Mouse (Mus musculus) liver, embryonic 15.5 days (tissue): Measurements from ENCODE around the gene Camk1g. TPM values are rescaled to one million over a fixed set of nuclear protein-coding genes. Genes with fewer than 3 reads are reported as not detected.

Source experiments
- ATAC-seq: fragments of 200-750 bp; cut with Nextera tagmentation; 2 replicates; pipeline ENCODE4 v1.8.0; 2017; ENCODE audit warnings: moderate number of reproducible peaks, mild to moderate bottlenecking, moderate library complexity; ENCODE audit not compliant: insufficient read depth
- H3K27ac ChIP-seq: fragments of 300-500 bp; sonication (generic); replicated peaks from 2 replicates; pipeline ENCODE4 v1.5.1; 2015; ENCODE audit warnings: mild to moderate bottlenecking, inconsistent platforms
- H3K27me3 ChIP-seq: fragments of 300-500 bp; sonication (generic); 2 replicates; pipeline ENCODE4 v1.6.1; 2015; ENCODE audit warnings: mild to moderate bottlenecking, inconsistent platforms
- H3K36me3 ChIP-seq: fragments of 300-500 bp; sonication (generic); replicated peaks from 2 replicates; pipeline ENCODE4 v1.6.1; 2015; ENCODE audit warnings: moderate library complexity, mild to moderate bottlenecking, inconsistent platforms
- H3K4me1 ChIP-seq: fragments of 300-500 bp; sonication (generic); replicated peaks from 2 replicates; pipeline ENCODE4 v1.6.1; 2015; ENCODE audit warnings: inconsistent platforms
- H3K4me2 ChIP-seq: fragments of 300-500 bp; sonication (generic); 2 replicates; pipeline ENCODE4 v1.6.1; 2015; ENCODE audit warnings: moderate library complexity, mild to moderate bottlenecking, inconsistent platforms
- H3K4me3 ChIP-seq: fragments of 300-500 bp; sonication (generic); replicated peaks from 2 replicates; pipeline ENCODE4 v1.5.1; 2015; ENCODE audit warnings: mild to moderate bottlenecking, inconsistent platforms
- H3K9ac ChIP-seq: fragments of 300-500 bp; sonication (generic); 2 replicates; pipeline ENCODE4 v1.6.1; 2015; ENCODE audit warnings: moderate library complexity, mild to moderate bottlenecking, inconsistent platforms
- H3K9me3 ChIP-seq: fragments of 300-500 bp; sonication (generic); replicated peaks from 2 replicates; pipeline ENCODE4 v1.6.1; 2016; ENCODE audit warnings: inconsistent platforms
- WGBS: fragments of 180-500 bp; shearing (Covaris S2); methylation state at CpG from one replicate; pipeline ENCODE4 v1.1.7; 2015; ENCODE audit warnings: mixed read lengths; ENCODE audit not compliant: insufficient replicate concordance; 5-methylcytosine and 5-hydroxymethylcytosine counted together
- polyA plus RNA-seq: library from polyadenylated mRNA; unstranded; fragments of >200 nt; fragmentation: Nextera tagmentation; extraction: Ambion mirVana; gene quantifications from 2 replicates; pipeline ENCODE4 v1.2.1, GENCODE M21; 2015

Camk1g gene
- polyA plus RNA-seq, 1 experiment from 2014 or later, result 0.41 TPM

DNA sequence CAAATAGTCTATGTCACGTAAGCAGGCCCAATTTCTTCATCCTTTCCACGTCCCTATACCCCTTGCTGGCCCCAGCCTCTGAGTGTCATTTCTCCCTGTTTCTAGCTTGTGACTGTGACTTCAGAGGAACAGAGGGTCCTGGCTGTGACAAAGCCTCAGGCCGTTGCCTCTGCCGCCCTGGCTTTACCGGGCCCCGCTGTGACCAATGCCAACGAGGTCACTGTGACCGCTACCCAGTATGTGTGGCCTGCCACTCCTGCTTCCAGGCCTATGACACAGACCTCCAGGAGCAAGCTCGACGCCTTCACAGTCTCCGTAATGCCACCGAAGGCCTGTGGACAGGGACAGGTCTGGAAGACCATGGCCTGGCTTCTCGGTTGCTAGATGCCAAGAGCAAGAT, 38.1 kb downstream of the Camk1g start:
- H3K9ac ChIP-seq, result no peak overlapping the region
- ATAC-seq, result no peak
- no peaks in the 10 kb centered on the region; the same call in 1 of the 2 replicates for H3K4me1 ChIP-seq
- H3K27ac ChIP-seq, result no peak overlapping the region
- no peaks in the 10 kb centered on the region for H3K27me3 ChIP-seq
- WGBS, result 69% methylated on average over 13 of the region's 13 CpGs
- H3K9me3 ChIP-seq, result no peaks in the 10 kb centered on the region
- no peak overlapping the region for H3K4me3 ChIP-seq
- no peak overlapping the region for H3K4me2 ChIP-seq
- no peaks in the 10 kb centered on the region for H3K36me3 ChIP-seq

DNA sequence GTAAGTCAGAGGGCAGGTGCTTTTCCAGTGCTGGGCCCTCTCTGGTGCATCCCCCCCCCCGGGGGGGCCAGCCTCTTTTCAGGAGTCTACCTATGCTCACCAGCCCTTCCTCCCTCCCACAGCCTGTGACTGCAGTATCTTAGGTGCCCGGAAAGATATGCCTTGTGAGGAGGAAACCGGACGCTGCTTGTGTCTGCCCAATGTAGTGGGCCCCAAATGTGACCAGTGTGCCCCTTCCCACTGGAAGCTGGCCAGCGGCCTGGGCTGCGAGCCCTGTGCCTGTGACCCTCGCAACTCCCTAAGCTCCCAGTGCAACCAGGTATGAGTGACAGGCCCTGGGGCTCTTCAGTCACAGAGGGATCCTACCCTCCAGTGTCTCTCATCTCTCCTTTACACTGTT, 39.5 kb downstream of the Camk1g start:
- no peak overlapping the region for H3K4me3 ChIP-seq
- ATAC-seq, result no peak
- H3K4me1 ChIP-seq, result no peaks in the 10 kb centered on the region; the same call in 1 of the 2 replicates
- H3K9ac ChIP-seq, result no peak overlapping the region
- WGBS, result 61% methylated on average over 7 of the region's 7 CpGs
- no peaks in the 10 kb centered on the region for H3K36me3 ChIP-seq
- H3K9me3 ChIP-seq, result no peaks in the 10 kb centered on the region
- no peak overlapping the region for H3K4me2 ChIP-seq
- no peak overlapping the region for H3K27ac ChIP-seq
- H3K27me3 ChIP-seq, result no peaks in the 10 kb centered on the region

DNA sequence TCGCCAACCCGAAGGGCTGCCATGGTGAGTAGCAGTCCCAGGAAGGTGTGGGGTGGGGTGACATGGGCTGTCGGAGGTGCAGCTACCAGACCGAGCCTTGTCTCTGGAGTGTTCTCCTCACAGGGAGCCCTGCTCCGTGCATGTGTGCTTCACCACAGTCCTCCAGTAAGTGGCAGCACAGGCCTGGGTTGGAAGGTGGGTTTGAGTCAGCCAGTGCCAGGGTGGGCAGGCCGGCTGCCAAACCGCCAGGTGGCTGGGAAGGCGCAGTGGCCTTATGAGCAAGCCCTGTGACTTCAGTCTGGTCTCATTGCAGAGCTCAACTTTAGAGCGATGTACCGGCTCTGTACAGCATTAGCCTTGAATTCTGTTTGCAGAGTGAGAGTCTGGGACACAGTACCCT, 39.9 kb downstream of the Camk1g start:
- Histone ChIP-seq H3K4me2 (no peak overlapping the region), H3K4me1 (no peaks in the 10 kb centered on the region; the same call in 1 of the 2 replicates), H3K27me3 (no peaks in the 10 kb centered on the region), H3K27ac (no peak overlapping the region), H3K36me3 (no peaks in the 10 kb centered on the region), H3K9me3 (no peaks in the 10 kb centered on the region), H3K9ac (no peak overlapping the region), H3K4me3 (no peak overlapping the region)
- WGBS, result 45% methylated on average over 10 of the region's 10 CpGs
- ATAC-seq, result peak; percentile 17

DNA sequence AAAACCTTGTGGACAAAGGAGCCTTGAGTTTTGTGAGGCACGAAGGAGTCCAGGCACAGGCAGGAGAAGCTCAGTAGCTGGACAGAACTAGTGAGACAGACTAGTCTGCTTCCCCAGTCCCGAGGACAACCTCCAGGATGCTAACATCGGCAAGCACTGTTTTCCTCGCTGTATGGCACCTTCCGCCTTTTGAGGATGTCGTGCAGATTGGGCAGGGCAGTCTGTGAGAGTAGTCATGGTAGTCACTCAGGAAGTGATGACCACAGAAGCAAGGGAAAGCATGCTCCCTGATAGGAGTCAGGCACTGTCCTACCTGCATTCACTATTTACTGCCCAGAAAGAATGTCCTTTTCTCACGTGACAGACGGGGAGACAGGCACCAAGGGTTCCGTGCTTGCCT, 40.5 kb downstream of the Camk1g start:
- 61% methylated on average over 9 of the region's 9 CpGs for WGBS
- Histone ChIP-seq H3K36me3 (no peaks in the 10 kb centered on the region), H3K9ac (no peak overlapping the region), H3K4me1 (no peaks in the 10 kb centered on the region; the same call in 1 of the 2 replicates), H3K4me3 (no peak overlapping the region), H3K27me3 (no peaks in the 10 kb centered on the region), H3K4me2 (no peak overlapping the region), H3K9me3 (no peaks in the 10 kb centered on the region), H3K27ac (no peak overlapping the region)
- ATAC-seq, result no peak

DNA sequence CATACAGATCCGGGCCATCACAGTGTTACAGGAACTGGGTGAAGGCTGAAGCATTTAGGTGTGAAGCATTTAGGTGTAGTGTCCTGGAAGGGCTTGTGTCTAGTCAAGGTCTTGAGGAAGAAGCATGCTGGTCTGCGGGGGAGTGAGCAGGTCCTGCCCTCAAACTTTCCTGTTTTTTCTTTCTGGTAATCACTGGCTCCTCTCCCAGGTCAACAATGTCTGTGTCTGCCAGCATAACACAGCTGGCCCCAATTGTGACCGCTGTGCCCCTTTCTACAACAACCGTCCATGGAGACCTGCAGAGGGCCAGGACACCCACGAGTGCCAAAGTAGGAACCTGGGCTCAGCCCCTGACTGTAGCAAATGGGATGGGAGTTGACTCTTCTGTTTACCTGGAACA, 42.4 kb downstream of the Camk1g start:
- 49% methylated on average over 5 of the region's 5 CpGs for WGBS
- no peak overlapping the region for H3K27ac ChIP-seq
- no peaks in the 10 kb centered on the region for H3K36me3 ChIP-seq
- H3K27me3 ChIP-seq, result no peaks in the 10 kb centered on the region
- H3K4me1 ChIP-seq, result no peaks in the 10 kb centered on the region; the same call in 1 of the 2 replicates
- H3K9me3 ChIP-seq, result no peaks in the 10 kb centered on the region
- H3K4me2 ChIP-seq, result no peak overlapping the region
- no peak overlapping the region for H3K9ac ChIP-seq
- H3K4me3 ChIP-seq, result no peak overlapping the region
- no peak for ATAC-seq

DNA sequence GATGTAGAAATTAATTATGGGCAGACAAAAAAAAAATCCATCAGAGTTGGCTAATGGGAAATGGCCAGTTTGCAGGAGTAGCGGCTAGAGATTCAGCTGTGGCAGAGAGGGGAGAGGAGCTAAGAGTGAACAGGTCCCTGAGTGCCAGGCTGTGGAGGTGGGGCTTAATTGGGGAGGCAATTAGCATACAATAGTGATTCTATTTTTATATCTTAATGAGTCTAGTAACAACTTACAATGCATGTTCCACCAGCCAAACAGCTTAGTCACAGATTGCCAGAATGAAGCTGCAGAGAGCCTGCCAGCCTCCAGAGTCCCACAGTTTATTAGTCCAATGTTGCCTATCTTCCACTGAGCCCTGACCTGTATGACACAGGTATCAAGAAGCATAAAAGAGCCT, 42.9 kb downstream of the Camk1g start:
- no peaks in the 10 kb centered on the region for H3K9me3 ChIP-seq
- 60% methylated on average over 1 of the region's 1 CpGs for WGBS
- H3K27me3 ChIP-seq, result no peaks in the 10 kb centered on the region
- H3K36me3 ChIP-seq, result no peaks in the 10 kb centered on the region
- H3K4me2 ChIP-seq, result peak overlapping the region; percentile 16; the same call in 1 of the 2 replicates
- no peak overlapping the region for H3K9ac ChIP-seq
- no peak overlapping the region for H3K27ac ChIP-seq
- no peak for ATAC-seq
- no peaks in the 10 kb centered on the region; the same call in 1 of the 2 replicates for H3K4me1 ChIP-seq
- H3K4me3 ChIP-seq, result no peak overlapping the region

DNA sequence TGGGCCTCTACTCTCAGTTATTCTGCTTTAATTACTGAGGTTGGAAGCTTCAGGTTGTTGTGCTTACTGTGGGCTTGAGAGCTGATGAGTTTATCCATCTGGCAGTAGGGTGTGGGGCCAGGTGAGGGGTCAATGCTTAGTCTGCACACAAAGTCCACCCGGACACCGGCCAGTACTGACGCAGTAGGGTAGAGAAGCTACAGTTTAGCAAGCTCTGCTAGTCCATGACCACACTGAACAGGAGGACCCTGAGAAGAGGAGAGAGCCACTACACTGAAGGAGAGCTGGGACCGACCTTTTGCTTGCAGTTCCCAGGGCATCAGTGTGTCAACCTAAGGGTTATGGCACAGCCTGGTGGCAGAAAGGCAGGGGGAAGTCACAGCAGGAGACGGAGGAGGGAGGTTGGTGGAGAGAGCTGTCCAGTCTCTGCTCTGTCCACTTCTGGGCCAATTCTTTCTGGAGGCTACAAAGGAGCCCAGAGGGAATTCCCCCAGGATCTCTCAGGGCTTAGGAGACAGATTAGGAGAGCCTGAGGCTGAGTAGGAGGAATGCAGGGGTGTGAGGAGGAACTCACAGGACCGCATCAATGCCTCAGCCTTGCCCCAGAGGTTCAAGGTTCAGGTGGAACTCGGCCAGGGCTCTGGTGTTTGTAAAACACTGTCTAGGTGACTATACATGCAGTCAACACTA, 43.5 kb downstream of the Camk1g start:
- Histone ChIP-seq H3K4me2 (peak overlapping the region; percentile 16; the same call in 1 of the 2 replicates), H3K4me1 (no peaks in the 10 kb centered on the region; the same call in 1 of the 2 replicates), H3K27me3 (no peaks in the 10 kb centered on the region), H3K4me3 (no peak overlapping the region), H3K9ac (no peak overlapping the region), H3K9me3 (no peaks in the 10 kb centered on the region), H3K27ac (peak overlapping the region; percentile 69), H3K36me3 (no peaks in the 10 kb centered on the region)
- peak; percentile 74 for ATAC-seq
- 49% methylated on average over 7 of the region's 7 CpGs for WGBS

DNA sequence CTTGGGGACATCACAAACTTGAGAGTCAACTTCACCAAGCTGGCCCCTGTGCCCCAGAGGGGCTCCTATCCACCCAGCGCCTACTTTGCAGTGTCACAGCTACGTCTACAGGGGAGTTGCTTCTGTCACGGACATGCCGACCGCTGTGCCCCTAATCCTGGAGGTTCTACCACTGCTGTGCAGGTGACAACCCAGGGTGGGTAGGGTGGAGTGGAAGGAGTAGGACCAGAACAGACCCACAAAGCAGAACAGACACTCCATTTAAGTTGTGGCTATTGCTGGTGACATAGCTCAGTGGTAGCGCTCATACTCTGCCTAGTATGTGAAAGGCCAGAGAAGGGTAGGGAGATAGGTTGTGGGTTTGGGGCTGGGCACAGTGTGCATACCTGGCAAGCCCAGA, 44.2 kb downstream of the Camk1g start:
- Histone ChIP-seq H3K27ac (no peak overlapping the region; the same call in 1 of the 2 replicates), H3K9me3 (no peaks in the 10 kb centered on the region), H3K36me3 (no peaks in the 10 kb centered on the region), H3K4me2 (no peak overlapping the region), H3K4me3 (no peak overlapping the region), H3K9ac (no peak overlapping the region), H3K27me3 (no peaks in the 10 kb centered on the region), H3K4me1 (no peaks in the 10 kb centered on the region; the same call in 1 of the 2 replicates)
- WGBS, result 75% methylated on average over 6 of the region's 6 CpGs
- ATAC-seq, result no peak

DNA sequence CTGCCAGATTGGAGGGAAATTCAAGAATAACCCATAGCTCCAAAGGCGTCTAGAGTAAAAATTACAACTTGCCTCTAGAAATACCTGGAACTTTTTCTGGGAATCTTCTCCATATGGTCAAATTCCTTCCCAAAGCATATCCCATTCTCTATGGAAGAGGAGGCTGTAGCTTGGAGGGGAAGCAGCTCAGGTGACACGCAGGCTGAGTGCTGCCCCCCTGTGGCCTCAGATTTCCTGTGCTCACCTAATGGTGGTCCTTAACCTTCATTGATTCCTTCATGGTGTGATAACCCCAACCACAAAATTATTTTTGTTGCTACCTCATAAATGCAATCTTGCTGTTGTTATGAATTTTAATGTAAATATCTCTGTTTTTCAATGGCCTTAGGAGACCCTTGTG, 45.9 kb downstream of the Camk1g start:
- H3K27me3 ChIP-seq, result no peaks in the 10 kb centered on the region
- no peak overlapping the region for H3K9ac ChIP-seq
- H3K4me1 ChIP-seq, result no peaks in the 10 kb centered on the region
- H3K36me3 ChIP-seq, result no peaks in the 10 kb centered on the region
- H3K4me3 ChIP-seq, result no peak overlapping the region
- no peaks in the 10 kb centered on the region for H3K9me3 ChIP-seq
- 36% methylated on average over 2 of the region's 2 CpGs for WGBS
- no peak for ATAC-seq
- H3K27ac ChIP-seq, result no peak overlapping the region
- H3K4me2 ChIP-seq, result no peak overlapping the region

DNA sequence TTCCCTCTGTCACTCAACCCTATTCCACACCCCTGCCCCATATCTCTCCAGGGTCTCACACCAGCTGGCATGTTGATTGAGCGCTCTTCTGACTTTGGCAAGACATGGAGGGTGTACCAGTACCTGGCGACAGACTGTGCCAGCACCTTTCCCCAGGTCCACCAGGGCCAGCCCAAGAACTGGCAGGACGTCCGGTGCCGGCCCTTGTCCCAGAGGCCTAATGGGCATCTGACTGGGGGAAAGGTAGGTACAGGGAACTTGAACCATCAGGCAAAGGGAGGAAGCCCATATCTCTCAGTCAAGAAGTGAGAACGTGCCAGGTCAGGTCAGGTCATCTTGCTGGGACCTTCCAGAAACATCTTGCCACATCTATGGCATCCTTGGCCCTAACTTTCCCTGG, 46.4 kb downstream of the Camk1g start:
- H3K4me1 ChIP-seq, result no peaks in the 10 kb centered on the region
- no peaks in the 10 kb centered on the region for H3K27me3 ChIP-seq
- H3K4me3 ChIP-seq, result no peak overlapping the region
- ATAC-seq, result no peak
- WGBS, result 66% methylated on average over 6 of the region's 6 CpGs
- H3K9ac ChIP-seq, result no peak overlapping the region
- no peak overlapping the region for H3K4me2 ChIP-seq
- H3K36me3 ChIP-seq, result no peaks in the 10 kb centered on the region
- H3K9me3 ChIP-seq, result no peaks in the 10 kb centered on the region
- no peak overlapping the region for H3K27ac ChIP-seq

DNA sequence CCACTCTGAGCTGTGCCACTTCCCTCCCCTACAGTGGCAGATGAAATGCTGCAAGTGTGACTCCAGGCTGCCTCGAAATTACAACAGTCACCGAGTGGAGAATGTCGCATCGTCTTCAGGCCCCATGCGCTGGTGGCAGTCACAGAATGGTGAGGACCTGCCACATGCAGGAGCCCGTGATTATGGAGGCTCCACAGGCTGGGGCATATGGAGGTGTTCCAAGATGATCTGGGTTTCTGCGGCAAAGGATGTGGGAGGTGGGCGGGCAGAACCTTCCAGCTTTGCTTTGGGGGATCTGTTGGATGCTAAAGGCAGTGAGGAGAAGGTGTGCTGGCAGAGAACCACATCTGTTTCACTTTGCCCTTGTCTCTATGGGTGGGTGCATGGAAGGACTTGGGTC, 49.7 kb downstream of the Camk1g start:
- 66% methylated on average over 8 of the region's 8 CpGs for WGBS
- H3K27ac ChIP-seq, result no peak overlapping the region
- H3K27me3 ChIP-seq, result no peaks in the 10 kb centered on the region

DNA sequence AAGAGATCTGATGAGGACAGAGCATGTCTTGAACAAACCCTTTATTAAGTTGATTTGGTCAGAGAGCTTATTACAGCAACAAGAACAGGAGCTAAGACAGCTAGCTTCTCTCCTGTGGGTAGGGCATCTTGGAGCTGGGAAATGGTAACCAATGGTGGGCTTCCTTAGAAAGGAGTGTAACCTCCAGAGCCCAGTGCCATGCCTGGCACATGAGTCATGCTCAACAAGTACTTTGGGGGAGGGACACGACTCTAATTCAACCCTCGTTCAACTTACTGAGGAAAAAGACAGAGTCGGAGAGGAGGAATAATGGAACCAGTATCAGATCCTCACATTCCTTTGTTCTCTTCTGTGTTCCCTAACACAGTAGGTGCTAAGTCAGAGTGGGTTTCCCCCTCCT, 50.4 kb downstream of the Camk1g start:
- H3K36me3 ChIP-seq, result no peaks in the 10 kb centered on the region
- no peak for ATAC-seq
- 0 out of 2 replicates have a peak, but pooled peaks cover 3% of the 10 kb centered on the region for H3K4me1 ChIP-seq
- H3K27me3 ChIP-seq, result no peaks in the 10 kb centered on the region
- no peak overlapping the region for H3K9ac ChIP-seq
- H3K27ac ChIP-seq, result no peak overlapping the region
- no peak overlapping the region for H3K4me2 ChIP-seq
- H3K9me3 ChIP-seq, result no peaks in the 10 kb centered on the region
- no peak overlapping the region for H3K4me3 ChIP-seq
- 46% methylated on average over 3 of the region's 3 CpGs for WGBS

More for the DNA sequence above, 49.7 kb downstream of the Camk1g start:
- Histone ChIP-seq H3K9me3 (no peaks in the 10 kb centered on the region), H3K4me1 (0 out of 2 replicates have a peak, but pooled peaks cover 3% of the 10 kb centered on the region), H3K4me2 (no peak overlapping the region), H3K4me3 (no peak overlapping the region), H3K36me3 (no peaks in the 10 kb centered on the region), H3K9ac (no peak overlapping the region)
- ATAC-seq, result no peak
